Mouse (Mus musculus) G1E-ER4 (cell line): ENCODE results near the gene Cr1l. TPM values are rescaled to one million over a fixed set of nuclear protein-coding genes. Genes with fewer than 3 reads are reported as not detected.

Source experiments
- GATA1 ChIP-seq: IDR thresholded peaks from one replicate; pipeline ENCODE4 v1.8.0; 2012; ENCODE audit warnings: low read length, inconsistent platforms
- polyA plus RNA-seq: library from polyadenylated mRNA; stranded (reverse); fragments of >175 nt; gene quantifications from 2 replicates; pipeline ENCODE4 v1.2.3, GENCODE M21; 2012

The Cr1l gene
- polyA plus RNA-seq, result 3.1 and 3.4 TPM in 2 replicates

- TF ChIP-seq GATA1, result no peak
Measured at GRCm38 (mm10) chr1:195130953-195131674, at the start of gene Cr1l. Gene Cr1l, minus strand, starts transcription at chr1:195131586.

- TF ChIP-seq GATA1, result no peak
Measured at GRCm38 (mm10) chr1:195175980-195176931, 44.9 kb upstream of the Cr1l start, which contains the start of gene Cr2. Gene Cr2, minus strand, starts transcription at chr1:195176716.

- TF ChIP-seq GATA1, result no peak
Measured at GRCm38 (mm10) chr1:195164996-195165755, 33.8 kb upstream of the Cr1l start.

- no peak for TF ChIP-seq GATA1
Measured at GRCm38 (mm10) chr1:195132070-195132469, 684 bp upstream of the Cr1l start.

- TF ChIP-seq GATA1, result no peak
Measured at GRCm38 (mm10) chr1:195131675-195132015, 259 bp upstream of the Cr1l start.

GRCm38 (mm10) chr1:195130479-195130878 is 907 bp downstream of the Cr1l start:
- no peak for TF ChIP-seq GATA1

- TF ChIP-seq GATA1, result no peak
Measured at GRCm38 (mm10) chr1:195129867-195130266, 1.5 kb downstream of the Cr1l start.

GRCm38 (mm10) chr1:195114414-195114813 is 17.0 kb downstream of the Cr1l start:
- no peak for TF ChIP-seq GATA1

- TF ChIP-seq GATA1, result no peak
Measured at GRCm38 (mm10) chr1:195113621-195114020, 17.8 kb downstream of the Cr1l start.

GRCm38 (mm10) chr1:195100693-195101092 is 30.7 kb downstream of the Cr1l start:
- peak; percentile 88 for TF ChIP-seq GATA1

GRCm38 (mm10) chr1:195098004-195098403 is 33.4 kb downstream of the Cr1l start:
- no peak for TF ChIP-seq GATA1

GRCm38 (mm10) chr1:195092220-195092720 is 39.1 kb downstream of the Cr1l start, which contains the start of gene Cd46:
Gene Cd46, minus strand, starts transcription at chr1:195092249.
- no peak for TF ChIP-seq GATA1

GRCm38 (mm10) chr1:195091699-195092219 is 39.6 kb downstream of the Cr1l start:
- no peak for TF ChIP-seq GATA1

- TF ChIP-seq GATA1, result no peak
Measured at GRCm38 (mm10) chr1:195082142-195082541, 49.2 kb downstream of the Cr1l start.

Other genes with a start within 250 kb of the Cr1l start
- not detected in 2 replicates for gene Cd34, start 192.8 kb downstream of the Cr1l start, polyA plus RNA-seq
- 0.01 TPM in 1 of 2 replicates, not detected in the other for gene Cd46, start 39.3 kb downstream of the Cr1l start, polyA plus RNA-seq
- gene Cr2, start 45.1 kb upstream of the Cr1l start, polyA plus RNA-seq, result not detected in 2 replicates